ENCODE assay signal across 9 mouse cellular contexts in the genomic region with DNA sequence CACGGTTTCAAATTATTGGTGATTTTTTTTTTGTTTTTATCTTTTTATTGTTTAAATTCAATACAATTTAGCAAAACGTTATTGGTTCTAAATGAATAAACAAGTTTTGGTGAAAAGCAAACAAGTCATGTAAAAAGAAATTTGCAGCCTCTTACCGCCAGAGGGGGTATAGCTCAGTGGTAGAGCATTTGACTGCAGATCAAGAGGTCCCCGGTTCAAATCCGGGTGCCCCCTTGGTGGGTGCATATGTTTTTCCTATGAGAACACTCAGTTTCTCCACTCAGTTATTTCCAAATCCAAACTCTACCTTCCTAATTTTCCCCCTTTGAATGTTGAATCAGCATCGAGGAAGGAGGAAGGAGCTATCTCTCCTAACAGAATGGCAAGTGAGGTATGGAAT. TPM values are rescaled to one million over a fixed set of nuclear protein-coding genes. Genes with fewer than 3 reads are reported as not detected.
DNase-seq lines count a peak whose midpoint lies in the region; ATAC-seq and TF ChIP-seq lines count a peak whose summit lies in the region.
"Had no signal": no experiment of that assay in that cellular context is flagged by ENCODE, and none has a peak within 500 bp of the region (broad histone marks: within the 10 kb centered on the region; RNA-seq: fewer than 3 reads in every experiment).

No protein-coding gene starts in this region.

- H3K27ac ChIP-seq in layer of hippocampus, adult 2 months, result peak overlapping the region; percentile 53; the same call in 1 of the 2 replicates
- H3K27ac ChIP-seq: heart, embryonic 13.5 days had no signal

- peak overlapping the region; percentile 44 for H3K4me3 ChIP-seq in layer of hippocampus, adult 2 months
- H3K4me3 ChIP-seq: heart, embryonic 13.5 days had no signal

- peak; percentile 76 to 86 for DNase-seq in adrenal gland, adult 18-20 months (ENCODE audit: low spot score in 2 of 2)
- DNase-seq in adrenal gland, adult 8-10 months, result no peak
- peak; percentile 17 to 68 for DNase-seq in monocyte, adult 2 months (ENCODE audit: low read depth in 1 of 2, low spot score in 2 of 2)
- DNase-seq in embryo, embryonic 10 days (ENCODE audit: low spot score), result peak; percentile 63
- peak; percentile 86 for DNase-seq in layer of hippocampus, adult 2 months (ENCODE audit: low spot score in 2 of 2)
- peak; percentile 87 for DNase-seq in lung, postnatal 36 days
- peak; percentile 75 to 82 for DNase-seq in spleen, postnatal 4 days (ENCODE audit: low spot score in 2 of 2)

- peak; percentile 69 for TF ChIP-seq CTCF in layer of hippocampus, adult 2 months (conservative IDR thresholded peaks at IDR 0.05)

- ATAC-seq in monocyte, adult 5-6 weeks (replicated peaks; ENCODE audit: insufficient number of reproducible peaks, low FRiP score, low TSS enrichment, poor library complexity, severe bottlenecking), result no peak

RNA-seq across cellular contexts. Expression of a gene that starts 1.9 kb away (rescaled TPM):
- 100 to 1,000 TPM in 1 of 2 experiments, 10 to 100 TPM in 1; 94.0 to 145 TPM for total RNA-seq in adrenal gland, adult 18-20 months (2021)
- 100 to 1,000 TPM; 131 to 177 (median 143) TPM for total RNA-seq in adrenal gland, adult 8-10 months (2022)
- total RNA-seq in monocyte, adult 5-6 weeks (2017), result 199 to 392 TPM (median 246 TPM) in 3 replicates
- total RNA-seq in layer of hippocampus, adult 2 months (2021), result 10 to 100 TPM; 88.1 to 91.4 TPM

RNA-seq across cellular contexts. Expression of a gene that starts 14.7 kb away (rescaled TPM):
- 100 to 1,000 TPM; 830 to 834 TPM for total RNA-seq in adrenal gland, adult 18-20 months (2021)
- total RNA-seq in adrenal gland, adult 8-10 months (2022), result 100 to 1,000 TPM; 753 to 943 (median 843) TPM
- 1,225 to 1,795 TPM (median 1,736 TPM) in 3 replicates for total RNA-seq in monocyte, adult 5-6 weeks (2017)
- 100 to 1,000 TPM; 361 to 374 TPM for total RNA-seq in layer of hippocampus, adult 2 months (2021)

RNA-seq across cellular contexts. Expression of a gene that starts 21.2 kb away (rescaled TPM):
- not detected for total RNA-seq in adrenal gland, adult 18-20 months (2021)
- total RNA-seq in adrenal gland, adult 8-10 months (2022), result under 1 TPM in 3 of 4 experiments, not detected in 1; 0.49 to 0.67 (median 0.62) TPM
- not detected in 3 replicates for total RNA-seq in monocyte, adult 5-6 weeks (2017)
- total RNA-seq in layer of hippocampus, adult 2 months (2021), result 1 to 10 TPM; 1.3 to 2.4 TPM

RNA-seq across cellular contexts. Expression of a gene that starts 30.6 kb away (rescaled TPM):
- 10 to 100 TPM; 18.2 to 21.1 TPM for total RNA-seq in adrenal gland, adult 18-20 months (2021)
- total RNA-seq in adrenal gland, adult 8-10 months (2022), result 10 to 100 TPM; 22.2 to 26.6 (median 23.1) TPM
- 42.0 to 49.3 TPM (median 43.5 TPM) in 3 replicates for total RNA-seq in monocyte, adult 5-6 weeks (2017)
- total RNA-seq in layer of hippocampus, adult 2 months (2021), result 10 to 100 TPM; 20.1 to 20.6 TPM

RNA-seq across cellular contexts. Expression of a gene that starts 43.7 kb away (rescaled TPM):
- total RNA-seq in adrenal gland, adult 18-20 months (2021), result 1 to 10 TPM; 3.7 to 4.0 TPM
- total RNA-seq in adrenal gland, adult 8-10 months (2022), result 1 to 10 TPM; 3.7 to 7.2 (median 6.2) TPM
- 0.96 to 3.0 TPM in 2 of 3 replicates, not detected in the other for total RNA-seq in monocyte, adult 5-6 weeks (2017)
- 10 to 100 TPM; 67.8 to 72.6 TPM for total RNA-seq in layer of hippocampus, adult 2 months (2021)
